Mouse (Mus musculus): Measurements from ENCODE around the gene Zfp992. TPM values are rescaled to one million over a fixed set of nuclear protein-coding genes. Genes with fewer than 3 reads are reported as not detected.
"Not testable (repeated sequence)": the region's sequence is repeated elsewhere in the genome, so short reads cannot be mapped to it uniquely, and the experiment has no call there.

The Zfp992 gene
- polyA plus RNA-seq (2014; fragmentation: Nextera tagmentation; extraction: Ambion mirVana): 3.9 and 4.1 TPM in 2 replicates

GRCm38 (mm10) chr4:146448950-146449349 lies at the start of gene Zfp992:
Gene Zfp992 (plus strand): TSS chr4:146449023.
- DNase-seq (ENCODE audit: low spot score); ATAC-seq (ENCODE audit: insufficient read depth, low FRiP score, low TSS enrichment); H3K9ac ChIP-seq (ENCODE audit: low read length); H3K4me1 ChIP-seq (ENCODE audit: control insufficient read depth, insufficient read depth, low read length); H3K27ac ChIP-seq (ENCODE audit: low read depth, low read length); H3K4me3 ChIP-seq (ENCODE audit: low read depth, low read length); H3K27me3 ChIP-seq (ENCODE audit: control insufficient read depth, insufficient read depth, low read length); H3K4me2 ChIP-seq (ENCODE audit: low read depth); H3K36me3 ChIP-seq (ENCODE audit: control insufficient read depth, insufficient read depth, low read length): not testable (repeated sequence)
- H3K9me3 ChIP-seq (ENCODE audit: control insufficient read depth, low read length): peaks cover 18% of the 10 kb centered on the region
- 93% methylated on average over 2 of the region's 2 CpGs for WGBS

- H3K4me1 ChIP-seq (ENCODE audit: control insufficient read depth, insufficient read depth, low read length); H3K27ac ChIP-seq (ENCODE audit: low read depth, low read length); DNase-seq (ENCODE audit: low spot score); H3K9me3 ChIP-seq (ENCODE audit: control insufficient read depth, low read length); H3K9ac ChIP-seq (ENCODE audit: low read length); H3K4me2 ChIP-seq (ENCODE audit: low read depth); H3K4me3 ChIP-seq (ENCODE audit: low read depth, low read length); H3K36me3 ChIP-seq (ENCODE audit: control insufficient read depth, insufficient read depth, low read length); ATAC-seq (ENCODE audit: insufficient read depth, low FRiP score, low TSS enrichment); H3K27me3 ChIP-seq (ENCODE audit: control insufficient read depth, insufficient read depth, low read length): not testable (repeated sequence)
- 0% methylated on average over 1 of the region's 1 CpGs for WGBS
Measured at GRCm38 (mm10) chr4:146429467-146429866, 19.4 kb upstream of the Zfp992 start.

- not testable (repeated sequence) for H3K9ac ChIP-seq (ENCODE audit: low read length); H3K27ac ChIP-seq (ENCODE audit: low read depth, low read length); ATAC-seq (ENCODE audit: insufficient read depth, low FRiP score, low TSS enrichment); H3K4me3 ChIP-seq (ENCODE audit: low read depth, low read length); H3K27me3 ChIP-seq (ENCODE audit: control insufficient read depth, insufficient read depth, low read length); H3K4me1 ChIP-seq (ENCODE audit: control insufficient read depth, insufficient read depth, low read length); DNase-seq (ENCODE audit: low spot score); H3K36me3 ChIP-seq (ENCODE audit: control insufficient read depth, insufficient read depth, low read length); H3K9me3 ChIP-seq (ENCODE audit: control insufficient read depth, low read length); H3K4me2 ChIP-seq (ENCODE audit: low read depth)
- 76% methylated on average over 2 of the region's 2 CpGs for WGBS
Measured at GRCm38 (mm10) chr4:146430876-146431275, 17.9 kb upstream of the Zfp992 start.

GRCm38 (mm10) chr4:146435539-146435938 lies 13.3 kb upstream of the Zfp992 start:
- not testable (repeated sequence) for ATAC-seq (ENCODE audit: insufficient read depth, low FRiP score, low TSS enrichment); H3K4me1 ChIP-seq (ENCODE audit: control insufficient read depth, insufficient read depth, low read length); H3K4me2 ChIP-seq (ENCODE audit: low read depth); H3K36me3 ChIP-seq (ENCODE audit: control insufficient read depth, insufficient read depth, low read length); H3K27ac ChIP-seq (ENCODE audit: low read depth, low read length); H3K4me3 ChIP-seq (ENCODE audit: low read depth, low read length); H3K9ac ChIP-seq (ENCODE audit: low read length); DNase-seq (ENCODE audit: low spot score); H3K9me3 ChIP-seq (ENCODE audit: control insufficient read depth, low read length); H3K27me3 ChIP-seq (ENCODE audit: control insufficient read depth, insufficient read depth, low read length)
- 89% methylated on average over 2 of the region's 2 CpGs for WGBS

- not testable (repeated sequence) for H3K36me3 ChIP-seq (ENCODE audit: control insufficient read depth, insufficient read depth, low read length); H3K27me3 ChIP-seq (ENCODE audit: control insufficient read depth, insufficient read depth, low read length); H3K27ac ChIP-seq (ENCODE audit: low read depth, low read length); H3K4me3 ChIP-seq (ENCODE audit: low read depth, low read length); H3K9ac ChIP-seq (ENCODE audit: low read length); H3K9me3 ChIP-seq (ENCODE audit: control insufficient read depth, low read length); DNase-seq (ENCODE audit: low spot score); ATAC-seq (ENCODE audit: insufficient read depth, low FRiP score, low TSS enrichment); H3K4me2 ChIP-seq (ENCODE audit: low read depth); H3K4me1 ChIP-seq (ENCODE audit: control insufficient read depth, insufficient read depth, low read length)
- WGBS: 100% methylated on average over 1 of the region's 2 CpGs
Measured at GRCm38 (mm10) chr4:146437256-146437655, 11.6 kb upstream of the Zfp992 start.

- H3K9me3 ChIP-seq (ENCODE audit: control insufficient read depth, low read length): peaks cover 15% of the 10 kb centered on the region
- H3K4me1 ChIP-seq (ENCODE audit: control insufficient read depth, insufficient read depth, low read length); H3K4me2 ChIP-seq (ENCODE audit: low read depth); H3K36me3 ChIP-seq (ENCODE audit: control insufficient read depth, insufficient read depth, low read length); DNase-seq (ENCODE audit: low spot score); H3K27ac ChIP-seq (ENCODE audit: low read depth, low read length); ATAC-seq (ENCODE audit: insufficient read depth, low FRiP score, low TSS enrichment); H3K4me3 ChIP-seq (ENCODE audit: low read depth, low read length); H3K27me3 ChIP-seq (ENCODE audit: control insufficient read depth, insufficient read depth, low read length); H3K9ac ChIP-seq (ENCODE audit: low read length): not testable (repeated sequence)
Measured at GRCm38 (mm10) chr4:146444345-146444744, 4.5 kb upstream of the Zfp992 start.

GRCm38 (mm10) chr4:146445121-146445520 lies 3.7 kb upstream of the Zfp992 start:
- ATAC-seq (ENCODE audit: insufficient read depth, low FRiP score, low TSS enrichment); H3K36me3 ChIP-seq (ENCODE audit: control insufficient read depth, insufficient read depth, low read length); H3K9ac ChIP-seq (ENCODE audit: low read length); H3K4me3 ChIP-seq (ENCODE audit: low read depth, low read length); H3K4me1 ChIP-seq (ENCODE audit: control insufficient read depth, insufficient read depth, low read length); H3K27me3 ChIP-seq (ENCODE audit: control insufficient read depth, insufficient read depth, low read length); H3K4me2 ChIP-seq (ENCODE audit: low read depth); H3K27ac ChIP-seq (ENCODE audit: low read depth, low read length); DNase-seq (ENCODE audit: low spot score): not testable (repeated sequence)
- H3K9me3 ChIP-seq (ENCODE audit: control insufficient read depth, low read length): peaks cover 15% of the 10 kb centered on the region

- not testable (repeated sequence) for H3K4me1 ChIP-seq (ENCODE audit: control insufficient read depth, insufficient read depth, low read length); H3K27me3 ChIP-seq (ENCODE audit: control insufficient read depth, insufficient read depth, low read length); H3K9ac ChIP-seq (ENCODE audit: low read length); ATAC-seq (ENCODE audit: insufficient read depth, low FRiP score, low TSS enrichment); H3K4me3 ChIP-seq (ENCODE audit: low read depth, low read length); H3K27ac ChIP-seq (ENCODE audit: low read depth, low read length); H3K36me3 ChIP-seq (ENCODE audit: control insufficient read depth, insufficient read depth, low read length); H3K4me2 ChIP-seq (ENCODE audit: low read depth); DNase-seq (ENCODE audit: low spot score)
- peaks cover 15% of the 10 kb centered on the region for H3K9me3 ChIP-seq (ENCODE audit: control insufficient read depth, low read length)
- WGBS: 81% methylated on average over 4 of the region's 4 CpGs
Measured at GRCm38 (mm10) chr4:146446135-146446534, 2.7 kb upstream of the Zfp992 start.

GRCm38 (mm10) chr4:146447016-146447415 lies 1.8 kb upstream of the Zfp992 start:
- peaks cover 15% of the 10 kb centered on the region for H3K9me3 ChIP-seq (ENCODE audit: control insufficient read depth, low read length)
- H3K27me3 ChIP-seq (ENCODE audit: control insufficient read depth, insufficient read depth, low read length); H3K4me1 ChIP-seq (ENCODE audit: control insufficient read depth, insufficient read depth, low read length); ATAC-seq (ENCODE audit: insufficient read depth, low FRiP score, low TSS enrichment); H3K27ac ChIP-seq (ENCODE audit: low read depth, low read length); H3K9ac ChIP-seq (ENCODE audit: low read length); H3K4me3 ChIP-seq (ENCODE audit: low read depth, low read length); DNase-seq (ENCODE audit: low spot score); H3K4me2 ChIP-seq (ENCODE audit: low read depth); H3K36me3 ChIP-seq (ENCODE audit: control insufficient read depth, insufficient read depth, low read length): not testable (repeated sequence)
- 93% methylated on average over 2 of the region's 2 CpGs for WGBS

All from neural tube, embryonic 11.5 days (tissue).